Mouse (Mus musculus) kidney, adult 8-10 months (tissue): ENCODE measurements around the gene Atat1.
A peak's percentile ranks its signal among the peaks of the same experiment; 100 is the strongest.

ENCODE experiments used
- DNase-seq, 2 experiments: peaks; one replicate each; pipeline ENCODE4 v3.0.0; 2022

Atat1 gene

GRCm38 (mm10) chr17:35873774-35874519, 35.9 kb downstream of the Atat1 start:
- DNase-seq = peak; percentile 76 to 85

- no peak for DNase-seq
Observed at GRCm38 (mm10) chr17:35870884-35871696, 38.8 kb downstream of the Atat1 start.

- peak; percentile 57 to 60 for DNase-seq
Observed at GRCm38 (mm10) chr17:35870151-35870883, 39.6 kb downstream of the Atat1 start.

- DNase-seq = peak in 1 of 2 experiments; percentile 36
Observed at GRCm38 (mm10) chr17:35869346-35870067, 40.4 kb downstream of the Atat1 start.

- DNase-seq = no peak
Observed at GRCm38 (mm10) chr17:35868961-35869345, 40.9 kb downstream of the Atat1 start.

GRCm38 (mm10) chr17:35868165-35868820, 41.6 kb downstream of the Atat1 start:
- no peak for DNase-seq

GRCm38 (mm10) chr17:35866911-35867890, 42.7 kb downstream of the Atat1 start:
- peak in 1 of 2 experiments; percentile 41 for DNase-seq

- DNase-seq = no peak
Observed at GRCm38 (mm10) chr17:35866281-35866831, 43.5 kb downstream of the Atat1 start.

- DNase-seq = peak in 1 of 2 experiments; percentile 41
Observed at GRCm38 (mm10) chr17:35865481-35866280, 44.2 kb downstream of the Atat1 start, which contains the start of gene Ppp1r18. Gene Ppp1r18, plus strand, starts transcription at chr17:35865593.

- no peak for DNase-seq
Observed at GRCm38 (mm10) chr17:35864832-35865353, 45.0 kb downstream of the Atat1 start.

- DNase-seq = peak; percentile 81 to 89
Observed at GRCm38 (mm10) chr17:35861198-35861857, 48.5 kb downstream of the Atat1 start, which contains the start of gene Nrm. Gene Nrm, plus strand, starts transcription at chr17:35861318.

- no peak for DNase-seq
Observed at GRCm38 (mm10) chr17:35860831-35861197, 49.1 kb downstream of the Atat1 start.

GRCm38 (mm10) chr17:35859835-35860234, 50.0 kb downstream of the Atat1 start:
- DNase-seq = no peak

GRCm38 (mm10) chr17:35859371-35859770, 50.5 kb downstream of the Atat1 start:
- DNase-seq = no peak

- DNase-seq = no peak
Observed at GRCm38 (mm10) chr17:35850974-35851373, 58.9 kb downstream of the Atat1 start.

- no peak for DNase-seq
Observed at GRCm38 (mm10) chr17:35848112-35848511, 61.8 kb downstream of the Atat1 start.
